Mouse (Mus musculus) embryonic facial prominence, embryonic 11.5 days (tissue): ENCODE measurements at regions not wholly inside any gene's neighbourhood (a gene's known extent, or its start where the extent isn't known, plus 50 kb on each side); places are given as distances from the start of the nearest gene placed in this dataset.
"Not testable (repeated sequence)": the region's sequence is repeated elsewhere in the genome, so short reads cannot be mapped to it uniquely, and the experiment has no call there.

Experiments
- ATAC-seq: fragments of 200-750 bp; cut with Nextera tagmentation; replicated peaks from 2 replicates; pipeline ENCODE4 v1.8.0; 2017; ENCODE audit warnings: low read depth; ENCODE audit not compliant: insufficient number of reproducible peaks, low FRiP score, low TSS enrichment
- DNase-seq: peaks from one replicate; pipeline ENCODE4 v3.0.0-alpha.2; 2015; ENCODE audit warnings: low spot score
- H3K27ac ChIP-seq: fragments of 300-500 bp; sonication (generic); replicated peaks from 2 replicates; pipeline ENCODE4 v1.5.1; 2014; ENCODE audit warnings: mild to moderate bottlenecking, low read depth, low read length, control low read depth
- H3K27me3 ChIP-seq: fragments of 300-500 bp; sonication (generic); 2 replicates; pipeline ENCODE4 v1.6.1; 2014; ENCODE audit warnings: mild to moderate bottlenecking, low read length, moderate library complexity, mixed read lengths; ENCODE audit not compliant: control insufficient read depth, insufficient read depth
- H3K36me3 ChIP-seq: fragments of 300-500 bp; sonication (generic); replicated peaks from 2 replicates; pipeline ENCODE4 v1.6.1; 2014; ENCODE audit warnings: low read depth, mild to moderate bottlenecking, low read length, moderate library complexity, mixed read lengths; ENCODE audit not compliant: control insufficient read depth, insufficient read depth
- H3K4me1 ChIP-seq: fragments of 300-500 bp; sonication (generic); 2 replicates; pipeline ENCODE4 v1.6.1; 2014; ENCODE audit warnings: low read length, mixed read lengths; ENCODE audit not compliant: control insufficient read depth, insufficient read depth
- H3K4me2 ChIP-seq: fragments of 300-500 bp; sonication (generic); 2 replicates; pipeline ENCODE4 v1.6.1; 2014; ENCODE audit warnings: low read depth, mild to moderate bottlenecking, control low read depth, low read length, moderate library complexity
- H3K4me3 ChIP-seq: fragments of 300-500 bp; sonication (generic); 2 replicates; pipeline ENCODE4 v1.5.1; 2014; ENCODE audit warnings: low read depth, low read length, control low read depth
- H3K9ac ChIP-seq: fragments of 300-500 bp; sonication (generic); replicated peaks from 2 replicates; pipeline ENCODE4 v1.6.1; 2014; ENCODE audit warnings: mild to moderate bottlenecking, control low read depth, low read length
- H3K9me3 ChIP-seq: fragments of 300-500 bp; sonication (generic); replicated peaks from 2 replicates; pipeline ENCODE4 v1.6.1; 2016; ENCODE audit warnings: mild to moderate bottlenecking, low read length, inconsistent platforms, mixed read lengths; ENCODE audit not compliant: control insufficient read depth
- WGBS: fragments of 180-500 bp; shearing (Covaris S2); extraction: QIAGEN DNeasy Blood & Tissue Kit; methylation state at CpG from one replicate; pipeline ENCODE4 v1.1.7; 2014; 5-methylcytosine and 5-hydroxymethylcytosine counted together

DNA sequence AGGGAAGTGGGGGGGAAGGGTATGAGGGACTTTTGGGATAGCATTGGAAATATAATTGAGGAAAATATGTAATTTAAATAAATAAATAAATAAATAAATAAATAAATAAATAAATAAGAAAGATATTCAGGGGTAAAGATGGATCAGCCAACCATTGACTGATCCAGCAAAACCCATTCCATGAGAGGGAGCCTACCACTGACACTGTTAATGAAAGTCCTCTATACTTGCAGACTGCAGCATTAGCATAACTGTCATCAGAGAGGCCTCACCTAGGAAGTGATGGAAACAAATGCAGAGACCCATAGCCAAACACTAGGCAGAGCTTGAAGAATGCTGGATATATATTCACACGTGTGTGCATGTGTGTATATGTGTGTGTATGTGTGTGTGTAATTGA is 993.3 kb downstream of the Defb40 start:
- no peaks in the 10 kb centered on the region for H3K27me3 ChIP-seq
- WGBS: 73% methylated on average over 1 of the region's 1 CpGs
- H3K9ac ChIP-seq: no peak overlapping the region
- H3K4me2 ChIP-seq: no peak overlapping the region
- H3K4me3 ChIP-seq: no peak overlapping the region
- ATAC-seq: no peak
- no peaks in the 10 kb centered on the region for H3K4me1 ChIP-seq
- no peaks in the 10 kb centered on the region for H3K9me3 ChIP-seq
- H3K27ac ChIP-seq: no peak overlapping the region
- DNase-seq: no peak
- no peaks in the 10 kb centered on the region for H3K36me3 ChIP-seq

- H3K36me3 ChIP-seq: no peaks in the 10 kb centered on the region
- WGBS: 52% methylated on average over 1 of the region's 1 CpGs
- H3K9ac ChIP-seq: no peak overlapping the region
- no peak for DNase-seq
- no peak for ATAC-seq
- H3K9me3 ChIP-seq: no peaks in the 10 kb centered on the region
- H3K4me2 ChIP-seq: no peak overlapping the region
- H3K27me3 ChIP-seq: no peaks in the 10 kb centered on the region
- H3K27ac ChIP-seq: no peak overlapping the region
- H3K4me3 ChIP-seq: no peak overlapping the region
- no peaks in the 10 kb centered on the region for H3K4me1 ChIP-seq
Observed at GRCm38 (mm10) chr8:17948848-17949247, 1029.2 kb downstream of the Defb40 start.

GRCm38 (mm10) chr8:17948053-17948834 is 1029.8 kb downstream of the Defb40 start:
- Histone ChIP-seq H3K27ac (no peak overlapping the region), H3K9ac (no peak overlapping the region), H3K4me2 (no peak overlapping the region), H3K9me3 (no peaks in the 10 kb centered on the region), H3K36me3 (no peaks in the 10 kb centered on the region), H3K4me1 (no peaks in the 10 kb centered on the region), H3K27me3 (no peaks in the 10 kb centered on the region), H3K4me3 (no peak overlapping the region)
- no peak for ATAC-seq
- 81% methylated on average over 22 of the region's 22 CpGs for WGBS
- peak; percentile 2 for DNase-seq

- Histone ChIP-seq H3K4me1 (no peaks in the 10 kb centered on the region), H3K27me3 (no peaks in the 10 kb centered on the region), H3K4me2 (no peak overlapping the region), H3K9ac (no peak overlapping the region), H3K27ac (no peak overlapping the region), H3K9me3 (no peaks in the 10 kb centered on the region), H3K36me3 (no peaks in the 10 kb centered on the region), H3K4me3 (no peak overlapping the region)
- ATAC-seq: no peak
- no peak for DNase-seq
Observed at GRCm38 (mm10) chr8:17934696-17935095, 1043.4 kb downstream of the Defb40 start.

- no peak overlapping the region for H3K9ac ChIP-seq
- H3K27ac ChIP-seq: no peak overlapping the region
- H3K4me3 ChIP-seq: no peak overlapping the region
- H3K4me2 ChIP-seq: no peak overlapping the region
- no peaks in the 10 kb centered on the region for H3K4me1 ChIP-seq
- WGBS: 91% methylated on average over 15 of the region's 15 CpGs
- DNase-seq: no peak
- H3K27me3 ChIP-seq: no peaks in the 10 kb centered on the region
- ATAC-seq: no peak
- H3K9me3 ChIP-seq: no peaks in the 10 kb centered on the region
- no peaks in the 10 kb centered on the region for H3K36me3 ChIP-seq
Observed at GRCm38 (mm10) chr8:17909316-17909715, 1068.7 kb downstream of the Defb40 start.

DNA sequence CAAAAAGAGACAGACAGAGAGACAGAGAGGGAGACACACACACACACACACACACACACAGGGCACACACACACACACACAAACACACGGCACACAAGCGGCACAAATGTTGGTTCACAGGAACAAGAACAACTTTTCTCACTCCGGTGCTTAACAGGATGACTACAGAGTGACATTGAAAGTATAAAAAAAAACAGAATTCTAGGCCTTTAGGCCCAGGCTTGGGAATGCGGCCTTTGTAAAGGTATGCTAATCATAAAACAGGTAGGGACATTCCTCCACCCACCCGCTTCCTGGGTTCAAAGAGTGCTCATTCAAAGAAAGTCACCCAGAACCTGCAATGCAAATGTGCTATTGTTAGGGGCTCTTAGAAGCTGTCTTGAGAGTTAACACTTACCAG is 1089.5 kb downstream of the Defb40 start:
- H3K27ac ChIP-seq, H3K27me3 ChIP-seq, H3K4me3 ChIP-seq, H3K9me3 ChIP-seq, ATAC-seq, H3K36me3 ChIP-seq, H3K9ac ChIP-seq, H3K4me1 ChIP-seq, H3K4me2 ChIP-seq, DNase-seq: not testable (repeated sequence)
- 73% methylated on average over 5 of the region's 5 CpGs for WGBS

- Histone ChIP-seq H3K4me1 (no peaks in the 10 kb centered on the region), H3K36me3 (no peaks in the 10 kb centered on the region), H3K27me3 (no peaks in the 10 kb centered on the region), H3K27ac (no peak overlapping the region), H3K9ac (no peak overlapping the region), H3K4me3 (no peak overlapping the region), H3K4me2 (no peak overlapping the region), H3K9me3 (no peaks in the 10 kb centered on the region)
- ATAC-seq (no peak), DNase-seq (no peak)
- 83% methylated on average over 2 of the region's 2 CpGs for WGBS
Observed at GRCm38 (mm10) chr8:17863388-17863787, 1114.7 kb downstream of the Defb40 start.
